Mouse (Mus musculus): ENCODE measurements around the gene Zcchc13.

DNA sequence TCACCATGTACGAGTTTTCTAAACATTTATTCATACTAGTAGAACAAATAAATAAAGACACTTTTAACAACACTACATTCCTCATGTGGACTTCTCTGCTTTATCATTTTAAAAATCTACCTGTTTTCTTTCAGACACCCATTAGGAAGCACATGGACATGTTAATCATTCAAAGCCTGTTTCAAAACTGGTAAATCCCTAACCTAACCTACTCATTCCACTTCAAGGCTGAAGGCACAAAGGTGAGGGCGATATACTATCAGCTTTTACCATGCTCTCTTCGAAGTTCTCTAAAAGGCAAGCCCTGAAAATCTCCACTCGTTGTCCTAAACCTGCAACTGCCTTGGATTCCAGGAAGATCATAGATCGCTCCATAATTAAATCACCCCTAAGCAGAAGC, 8.2 kb downstream of the Zcchc13 start:
- TF ChIP-seq GATA1 (IDR thresholded peaks at IDR 0.05; ENCODE audit: borderline replicate concordance, low read length), result no peak
- TF ChIP-seq FLI1 (IDR thresholded peaks at IDR 0.05; ENCODE audit: low read length), result no peak
